Mouse (Mus musculus) kidney, postnatal 4 days (tissue): Measurements from ENCODE around the gene Mast2.
A peak's percentile ranks its signal among the peaks of the same experiment; 100 is the strongest.

Source experiments
- DNase-seq, 2 experiments: peaks; one replicate each; pipeline ENCODE4 v3.0.0; 2021; ENCODE audit warnings: mixed read lengths in 2 of 2

Gene Mast2

DNA sequence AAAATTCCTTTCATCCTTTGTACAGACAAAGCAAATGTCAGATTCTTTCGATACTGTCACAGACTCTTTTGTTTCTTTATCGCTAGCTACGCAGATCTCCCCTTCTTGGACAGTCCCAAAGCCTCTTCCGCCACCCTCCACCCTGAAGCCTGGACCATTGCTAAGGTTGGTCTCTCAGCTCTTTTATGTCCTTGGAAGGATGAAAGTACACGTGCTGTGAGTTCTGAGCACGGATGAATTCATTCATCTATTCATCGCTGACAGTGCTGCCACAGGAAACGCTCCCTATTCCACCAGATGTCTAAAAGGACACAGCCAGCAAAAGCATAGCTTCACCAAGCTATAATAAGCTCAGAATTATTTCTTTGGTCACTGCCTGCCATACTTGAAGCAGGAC lies 58.0 kb downstream of the Mast2 start:
- DNase-seq = no peak

DNA sequence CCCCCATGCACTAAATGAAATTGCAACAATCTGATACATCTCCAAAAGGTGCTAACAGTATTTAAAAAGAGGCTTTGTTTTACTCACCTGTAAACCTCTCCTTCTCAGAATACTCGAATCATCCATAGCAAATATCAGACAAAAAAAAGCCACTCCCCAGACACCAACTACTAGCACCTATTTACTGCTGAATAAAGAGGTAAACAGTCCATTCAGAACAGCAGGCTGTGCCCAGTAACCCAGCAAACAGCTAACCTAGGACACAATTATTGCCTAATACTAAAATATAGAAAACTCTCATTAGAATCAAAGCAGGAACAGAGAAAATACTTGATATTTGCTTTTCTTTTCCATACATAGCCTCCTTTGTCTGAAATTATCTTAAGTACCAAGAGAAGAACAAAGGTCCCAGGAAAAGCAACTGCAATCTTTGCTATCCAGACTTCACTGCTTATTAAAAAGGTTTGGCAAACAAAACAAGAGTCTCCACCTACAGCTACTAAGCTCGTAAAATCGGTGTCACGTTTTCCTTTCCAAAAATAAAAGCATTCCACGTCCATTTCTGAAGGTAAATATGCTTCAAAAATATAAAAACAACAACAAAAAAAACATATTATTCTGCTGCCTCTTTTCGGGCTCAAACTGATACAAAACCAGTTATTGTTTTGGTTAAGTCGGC lies 58.6 kb downstream of the Mast2 start:
- no peak for DNase-seq

- DNase-seq = no peak
These were observed 60.1 kb downstream of the Mast2 start for GRCm38 (mm10) chr4:116403884-116404283.

GRCm38 (mm10) chr4:116402708-116403107 lies 61.3 kb downstream of the Mast2 start:
- DNase-seq = no peak

GRCm38 (mm10) chr4:116398051-116398450 lies 65.9 kb downstream of the Mast2 start:
- DNase-seq = no peak

- no peak for DNase-seq
These were observed 85.9 kb downstream of the Mast2 start for GRCm38 (mm10) chr4:116377973-116378667.

GRCm38 (mm10) chr4:116371676-116372075 lies 92.3 kb downstream of the Mast2 start:
- DNase-seq = peak; percentile 8 to 17

GRCm38 (mm10) chr4:116358099-116358498 lies 105.9 kb downstream of the Mast2 start:
- DNase-seq = peak in 1 of 2 experiments; percentile 9

DNA sequence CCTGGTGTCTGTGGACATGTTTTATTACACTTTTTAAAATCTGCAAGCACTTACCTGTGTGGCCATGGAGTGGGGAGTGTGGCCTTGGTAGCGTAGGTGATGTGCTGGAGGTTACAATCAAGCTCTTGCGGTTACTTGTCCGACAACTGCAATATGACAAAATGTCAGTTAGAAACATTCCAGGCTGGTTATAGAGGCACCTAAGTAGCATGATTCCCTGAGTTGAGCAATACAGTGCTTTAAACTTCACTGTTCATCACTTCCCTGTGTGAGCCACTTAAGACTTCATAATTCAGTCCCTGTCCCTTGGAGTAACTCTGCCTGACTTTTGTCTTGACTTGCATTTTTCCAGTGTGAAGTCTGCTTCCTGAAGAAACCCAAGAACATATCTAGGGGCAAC lies 111.1 kb downstream of the Mast2 start:
- no peak for DNase-seq

- DNase-seq = peak; percentile 11 to 56
These were observed 111.5 kb downstream of the Mast2 start for GRCm38 (mm10) chr4:116352496-116352895.

DNA sequence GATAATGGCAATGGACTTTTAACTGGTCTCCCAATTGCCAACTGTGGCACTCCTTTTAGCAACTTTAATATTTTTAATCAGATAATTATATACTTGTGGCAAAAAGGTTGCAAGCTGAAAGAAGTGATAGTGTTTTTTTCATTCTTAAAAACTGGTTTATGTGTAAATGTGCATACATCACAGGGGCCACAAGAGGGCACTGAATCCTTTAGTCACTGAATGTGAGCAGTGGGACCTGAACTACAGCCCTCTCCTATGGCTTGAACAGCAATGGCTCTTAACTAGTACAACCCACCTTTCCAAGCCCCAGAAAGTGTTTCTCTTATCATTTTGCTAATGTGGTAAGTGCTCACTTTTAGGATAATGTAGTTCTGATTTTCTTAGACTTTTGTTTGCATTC lies 121.9 kb downstream of the Mast2 start:
- peak; percentile 75 to 79 for DNase-seq

GRCm38 (mm10) chr4:116336294-116336693 lies 127.7 kb downstream of the Mast2 start:
- DNase-seq = no peak

DNA sequence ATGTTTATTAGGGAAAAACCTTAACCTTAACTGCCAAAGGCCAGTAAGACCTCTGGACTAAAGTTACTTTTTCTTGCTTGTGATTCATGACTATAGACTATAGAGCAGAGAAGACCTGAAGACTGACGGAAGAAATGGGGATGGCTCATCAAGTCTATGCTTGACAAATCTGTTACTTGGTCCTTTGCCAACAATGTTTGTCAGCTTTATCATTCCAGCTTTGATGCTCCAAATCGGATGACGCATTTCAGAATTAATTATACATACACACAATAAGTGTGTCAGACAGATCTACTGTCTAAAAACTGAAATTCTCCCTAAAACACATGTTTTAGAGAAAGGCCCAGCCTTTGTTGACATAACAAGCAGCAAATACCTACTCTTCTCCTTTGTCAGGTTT lies 134.7 kb downstream of the Mast2 start:
- DNase-seq = no peak

- no peak for DNase-seq
These were observed 141.9 kb downstream of the Mast2 start for GRCm38 (mm10) chr4:116322127-116322526.

- DNase-seq = no peak
These were observed 146.4 kb downstream of the Mast2 start for GRCm38 (mm10) chr4:116317575-116317974.

DNA sequence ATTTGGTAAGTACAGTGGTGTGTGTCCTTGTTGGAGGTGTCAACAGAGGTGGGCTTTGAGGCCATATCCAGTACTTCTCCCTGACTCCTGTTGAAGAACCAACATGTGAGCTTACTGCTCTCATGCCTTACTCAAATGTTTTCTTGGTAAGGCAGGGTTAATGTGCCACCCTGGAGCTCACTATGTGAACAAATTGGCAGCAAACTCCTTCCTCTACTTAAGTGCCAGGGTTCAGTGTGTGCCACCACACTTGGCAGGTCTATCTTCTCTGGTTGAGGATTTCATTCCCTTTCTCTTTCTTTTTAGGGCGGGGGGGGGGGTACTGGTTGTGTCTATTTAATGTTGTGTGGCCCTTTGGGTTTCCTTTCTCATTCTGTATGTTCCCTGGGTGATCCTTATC lies 159.4 kb downstream of the Mast2 start:
- no peak for DNase-seq

- DNase-seq = no peak
These were observed 163.1 kb downstream of the Mast2 start for GRCm38 (mm10) chr4:116300878-116301355.

- no peak for DNase-seq
These were observed 170.7 kb downstream of the Mast2 start for GRCm38 (mm10) chr4:116293296-116293695.

DNA sequence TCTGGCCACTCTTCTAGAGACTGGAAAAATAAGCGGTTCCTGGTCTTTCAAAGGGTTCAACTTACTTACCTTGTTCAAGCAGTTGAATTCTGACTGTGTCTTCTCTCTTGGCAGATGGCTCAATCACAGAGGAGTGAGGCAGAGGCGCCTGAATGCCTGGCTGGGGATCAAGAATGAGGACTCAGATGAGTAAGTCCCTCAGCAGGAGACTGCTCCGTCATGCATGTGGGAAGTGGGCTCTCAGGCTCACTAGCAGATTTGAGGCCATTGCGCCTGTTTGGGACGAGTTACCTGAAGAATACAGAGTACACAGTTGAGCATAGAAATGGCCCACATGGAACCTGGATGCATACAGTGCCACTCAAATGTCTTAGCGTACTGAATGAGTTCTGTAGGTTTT lies 172.4 kb downstream of the Mast2 start:
- no peak for DNase-seq

DNA sequence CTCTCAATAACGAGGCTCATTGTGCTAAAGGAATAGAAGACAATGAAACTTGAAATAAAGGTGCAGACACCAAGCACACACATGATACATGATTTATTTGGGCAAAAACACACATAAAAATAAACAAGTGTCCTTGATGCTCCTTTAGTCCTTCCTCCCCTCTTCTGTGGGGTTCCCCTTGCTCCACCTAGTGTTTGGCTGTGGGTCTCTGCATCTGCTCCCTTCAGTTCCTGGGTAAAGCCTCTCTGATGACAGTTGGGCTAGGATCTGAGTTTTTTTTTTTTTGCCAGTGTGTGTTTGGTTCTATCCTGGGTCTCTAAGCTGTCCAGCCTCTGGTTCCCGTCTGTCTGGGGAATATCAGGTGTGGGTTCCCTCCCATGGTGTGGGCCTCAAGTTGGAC lies 181.8 kb downstream of the Mast2 start:
- peak; percentile 25 to 28 for DNase-seq

GRCm38 (mm10) chr4:116268220-116268619 lies 195.8 kb downstream of the Mast2 start:
- no peak for DNase-seq
